Mouse (Mus musculus): ENCODE measurements around the gene Mtfp1.
"Not testable (repeated sequence)": the region's sequence is repeated elsewhere in the genome, so short reads cannot be mapped to it uniquely, and the experiment has no call there.

The Mtfp1 gene

DNA sequence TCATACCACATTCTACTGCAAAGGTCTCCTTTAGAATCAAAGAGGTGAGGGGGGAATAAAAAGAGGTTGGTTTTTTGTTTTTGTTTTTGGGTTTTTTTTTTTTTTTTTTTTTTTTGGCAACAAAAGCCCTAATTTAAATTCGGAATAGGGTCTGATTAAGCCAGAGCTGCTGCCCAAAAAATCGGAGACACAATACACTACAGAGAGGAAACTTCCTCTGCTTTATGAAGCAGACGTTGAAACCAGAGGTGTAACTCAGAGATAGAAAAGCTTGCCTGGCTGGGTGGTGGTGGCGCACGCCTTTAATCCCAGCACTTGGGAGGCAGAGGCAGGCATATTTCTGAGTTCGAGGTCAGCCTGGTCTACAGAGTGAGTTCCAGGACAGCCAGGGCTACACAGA, 19.3 kb upstream of the Mtfp1 start:
- not testable (repeated sequence) for DNase-seq (ENCODE audit: low spot score)

DNA sequence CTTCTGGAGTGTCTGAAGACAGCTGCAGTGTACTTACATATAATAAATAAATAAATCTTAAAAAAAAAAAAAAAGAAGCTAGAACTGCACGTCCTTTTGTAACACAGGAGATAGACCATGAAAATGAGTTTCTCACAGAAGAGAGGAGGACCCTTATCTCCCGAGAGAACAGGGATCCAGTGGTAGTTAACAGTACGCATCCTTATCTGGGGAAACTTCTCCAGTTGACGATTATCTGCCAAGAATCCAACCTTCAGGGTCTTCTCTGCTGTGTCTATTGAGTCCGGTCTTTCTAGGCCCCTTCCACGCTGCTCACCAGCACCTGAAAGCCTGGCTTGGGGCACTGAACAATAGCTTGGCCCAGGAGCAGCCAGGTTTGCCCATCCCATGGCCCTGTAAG, 18.7 kb upstream of the Mtfp1 start:
- DNase-seq (ENCODE audit: low spot score) = no peak

DNA sequence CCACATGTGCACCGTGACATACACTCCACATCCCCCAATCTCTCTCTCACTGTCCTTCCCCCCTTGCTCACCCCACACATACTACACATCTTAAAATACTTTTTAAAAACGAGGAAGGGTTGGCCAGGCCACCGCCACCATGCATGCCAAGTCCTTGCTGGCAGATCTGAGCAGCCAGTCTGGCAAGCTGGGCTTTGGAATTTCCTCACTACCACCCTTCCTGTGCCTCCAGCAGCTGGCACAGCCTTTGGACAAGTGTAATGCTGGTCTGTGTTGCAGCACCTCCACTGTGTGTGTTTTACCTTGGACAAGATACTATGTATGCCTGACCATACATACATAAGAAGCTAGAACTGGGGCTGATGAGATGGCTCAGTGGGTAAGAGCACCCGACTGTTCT, 18.3 kb upstream of the Mtfp1 start:
- DNase-seq (ENCODE audit: low spot score) = no peak

DNA sequence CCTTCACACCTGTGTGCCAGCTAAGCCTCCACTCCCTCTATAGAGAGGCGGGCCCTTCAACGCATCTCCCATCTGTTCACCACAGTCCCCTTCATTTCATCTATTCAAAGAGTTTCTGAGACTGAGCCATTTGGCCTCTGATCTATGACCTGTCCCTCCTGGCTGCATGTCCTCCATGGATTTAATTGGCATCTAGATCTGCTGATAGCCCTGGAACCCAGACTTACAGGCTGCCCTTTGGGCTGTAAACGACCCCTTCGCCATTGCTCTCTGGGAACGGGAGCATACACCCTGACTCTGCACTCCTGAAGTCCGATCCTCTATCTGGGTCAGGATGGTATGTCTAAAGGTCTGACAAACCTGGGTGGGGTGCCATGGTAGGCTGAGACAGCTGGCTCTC, 17.6 kb upstream of the Mtfp1 start:
- no peak for DNase-seq (ENCODE audit: low spot score)

DNA sequence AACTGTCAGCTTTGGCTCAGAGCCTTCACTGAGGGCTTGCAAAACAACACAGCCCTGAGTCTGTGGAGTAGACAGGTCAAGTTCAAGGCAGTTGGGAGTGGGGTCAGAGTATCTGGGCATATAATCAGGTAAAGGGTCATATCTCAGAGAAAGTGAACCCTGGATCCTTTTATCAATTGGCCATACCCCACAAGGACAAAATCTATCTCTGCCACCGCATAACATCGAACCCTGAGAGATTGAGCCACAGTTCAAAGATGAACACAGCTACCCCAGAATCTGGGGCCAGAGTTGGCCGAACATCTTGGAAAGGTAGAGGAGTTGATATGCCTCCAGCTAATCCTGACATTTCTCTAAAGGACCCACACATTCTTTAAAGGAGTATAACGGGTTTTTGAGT, 16.8 kb upstream of the Mtfp1 start:
- no peak for DNase-seq (ENCODE audit: low spot score)

DNA sequence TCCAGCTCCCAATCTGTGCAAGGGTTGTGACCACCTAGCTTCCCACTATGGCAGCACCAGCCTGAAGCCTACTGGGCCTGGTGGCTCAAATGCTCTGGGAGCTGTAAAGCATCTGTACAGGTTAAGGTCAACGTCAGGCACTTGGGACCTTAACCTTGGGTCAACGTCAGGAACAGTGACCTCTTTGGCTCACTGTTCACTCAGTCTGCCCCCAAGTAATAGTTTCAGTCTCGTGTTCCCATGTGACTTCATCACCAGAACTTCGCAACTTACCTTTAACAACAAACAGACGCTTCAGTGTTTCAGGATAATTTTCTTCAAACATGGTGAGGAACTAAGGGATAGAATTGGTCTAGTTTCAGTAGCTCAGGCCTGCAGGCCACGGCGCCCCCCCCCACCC, 13.4 kb upstream of the Mtfp1 start:
- no peak for DNase-seq (ENCODE audit: low spot score)

DNA sequence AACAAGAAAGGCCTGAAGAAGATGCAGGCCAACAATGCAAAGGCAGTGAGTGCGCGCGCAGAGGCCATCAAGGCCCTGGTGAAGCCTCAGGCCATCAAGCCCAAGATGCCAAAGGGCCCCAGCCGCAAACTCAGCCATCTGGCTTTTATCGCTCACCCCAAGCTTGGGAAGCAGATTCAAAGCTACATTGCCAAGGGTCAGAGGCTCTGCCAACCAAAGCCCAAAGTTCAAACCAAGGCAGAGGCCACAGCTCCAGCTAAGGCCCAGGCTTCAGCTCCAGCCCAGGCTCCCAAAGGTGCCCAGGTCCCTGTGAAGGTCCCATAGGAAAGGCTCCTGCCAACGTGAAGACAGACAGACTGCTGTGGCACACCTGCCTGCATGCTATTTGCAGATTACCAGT, 12.7 kb upstream of the Mtfp1 start:
- not testable (repeated sequence) for DNase-seq (ENCODE audit: low spot score)

DNA sequence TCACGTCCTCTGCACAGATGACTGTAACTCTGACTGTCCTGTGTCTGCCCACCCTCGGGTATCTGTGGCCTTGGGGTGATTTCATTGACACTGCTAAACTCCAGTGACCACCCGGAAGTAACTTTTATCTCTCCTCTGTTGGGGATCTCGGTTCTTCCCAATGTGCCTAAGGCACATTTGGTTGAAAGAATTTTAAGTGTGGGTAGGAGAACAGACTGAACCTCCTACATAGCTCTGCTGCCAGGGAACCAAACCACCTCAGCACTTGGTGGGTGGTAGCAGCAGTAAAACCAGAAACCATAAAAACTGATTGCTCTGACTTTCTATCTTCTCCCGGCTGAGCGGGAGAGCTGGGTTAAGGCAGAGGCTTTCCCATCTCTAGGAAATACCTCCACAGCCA, 10.2 kb upstream of the Mtfp1 start:
- DNase-seq (ENCODE audit: low spot score) = no peak

DNA sequence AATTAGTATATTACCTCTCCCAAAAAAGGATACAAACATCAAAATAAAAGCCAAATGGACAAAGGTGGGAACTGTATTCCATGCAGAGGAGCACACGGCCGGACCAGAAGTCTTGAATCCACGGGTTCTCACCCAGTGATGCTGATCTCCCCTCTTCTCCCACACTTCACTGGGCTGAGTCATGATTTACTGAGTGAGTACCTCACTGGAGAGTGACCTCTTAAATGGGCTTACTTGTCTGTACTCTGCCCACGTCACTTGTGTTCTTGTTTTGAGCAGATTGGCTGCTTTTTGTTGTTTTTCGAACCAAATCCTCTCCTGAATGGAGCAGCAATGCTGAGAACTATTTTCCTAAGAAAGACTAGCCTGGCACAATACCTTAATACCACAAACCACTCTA, 9.7 kb upstream of the Mtfp1 start:
- DNase-seq (ENCODE audit: low spot score) = no peak

DNA sequence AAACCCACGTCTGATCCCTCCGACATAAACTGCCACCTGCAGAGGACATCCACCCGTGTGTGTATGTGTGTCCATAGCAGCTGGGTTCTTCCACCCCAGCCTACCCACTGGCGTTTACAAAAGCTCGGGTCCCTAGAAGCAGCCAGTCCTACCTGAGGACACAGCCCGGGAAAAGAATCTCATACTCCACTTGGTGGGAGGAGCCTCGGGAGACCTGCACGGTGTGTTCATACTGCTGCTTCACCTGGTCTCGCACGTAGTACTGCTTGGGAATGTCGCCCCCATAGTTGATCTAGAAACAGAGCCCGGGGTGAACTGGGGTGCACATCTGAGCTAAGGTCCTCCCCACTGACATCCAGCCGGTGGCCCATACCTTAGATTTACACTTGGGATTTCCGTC, 8.3 kb upstream of the Mtfp1 start:
- DNase-seq (ENCODE audit: low spot score) = no peak

DNA sequence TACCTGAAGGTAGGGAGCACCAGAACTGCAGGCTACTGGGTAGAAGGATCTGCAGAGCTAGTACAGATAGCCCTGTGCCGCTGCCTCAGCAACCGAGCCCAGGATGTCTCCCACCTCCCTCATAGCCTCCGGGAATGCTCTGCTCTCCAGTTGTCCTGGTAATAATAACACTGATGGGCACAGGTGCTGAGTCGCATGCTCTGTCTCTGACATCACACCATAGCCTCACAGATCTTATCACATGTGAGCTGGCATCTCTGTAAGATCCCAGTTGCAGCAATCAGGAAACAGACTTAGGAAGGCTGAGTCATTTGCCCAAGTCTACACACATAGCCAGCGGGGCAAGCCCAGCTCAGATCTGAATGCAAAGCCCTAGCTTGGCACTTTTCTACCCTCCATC, 6.6 kb upstream of the Mtfp1 start:
- DNase-seq (ENCODE audit: low spot score) = no peak

DNA sequence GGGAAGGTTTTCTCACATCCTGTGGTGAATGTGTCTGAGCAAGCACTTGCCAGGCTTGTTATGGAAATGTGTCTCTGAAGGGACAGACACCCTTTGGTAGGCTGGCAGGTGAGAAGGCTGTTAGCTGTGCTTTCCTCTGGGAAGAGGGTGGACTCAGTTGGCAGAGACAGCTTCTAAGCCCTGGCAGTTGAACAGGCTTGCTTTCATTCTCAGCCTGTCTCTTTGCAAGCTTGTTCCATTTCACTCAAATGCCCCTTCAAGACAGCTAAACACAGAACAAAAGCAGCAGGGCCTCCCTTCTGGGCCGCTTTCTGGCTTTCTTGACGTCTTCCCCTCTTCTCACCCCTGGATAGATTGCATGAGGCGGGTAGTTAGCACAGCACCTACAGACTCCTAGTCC, 4.2 kb upstream of the Mtfp1 start:
- DNase-seq (ENCODE audit: low spot score) = no peak

DNA sequence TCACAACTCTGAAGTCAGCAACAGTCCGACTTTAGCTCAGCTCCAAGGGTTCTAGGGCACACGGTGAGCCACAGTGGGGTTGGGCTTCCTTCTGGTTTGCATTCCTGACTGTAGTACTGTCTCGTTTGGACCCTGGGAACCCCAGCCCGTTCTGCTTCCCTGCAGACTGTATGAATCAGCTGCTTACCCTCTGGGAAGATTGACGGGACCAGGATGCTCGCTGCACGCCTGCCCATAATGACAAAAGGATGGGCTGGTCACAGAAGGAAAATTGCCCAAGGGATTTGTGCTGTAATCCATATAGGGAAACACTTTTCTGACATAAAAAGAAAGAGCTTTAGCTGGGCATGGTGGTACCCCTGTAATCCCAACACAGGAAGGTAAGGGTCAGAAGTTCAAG, 3.6 kb upstream of the Mtfp1 start:
- no peak for DNase-seq (ENCODE audit: low spot score)

DNA sequence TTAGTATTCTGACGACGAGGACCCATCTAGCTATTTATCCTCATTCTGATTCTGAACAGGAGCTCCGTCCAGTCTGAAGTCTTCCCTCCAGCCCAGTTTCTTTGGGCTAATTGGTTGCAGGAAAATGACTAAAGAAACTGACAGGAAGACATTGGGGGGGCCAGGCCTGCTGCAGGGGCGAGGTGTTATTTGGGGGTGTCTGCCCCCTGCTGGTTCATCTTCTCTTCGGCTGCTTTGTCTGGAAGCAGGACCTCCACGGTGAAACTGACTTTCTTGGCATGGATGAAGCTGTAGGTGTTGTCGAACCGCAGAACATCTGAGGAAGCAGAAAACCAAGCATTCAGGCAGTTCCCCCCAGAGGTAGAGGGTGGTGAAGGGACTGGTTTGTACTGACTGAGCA, 2.9 kb upstream of the Mtfp1 start:
- no peak for DNase-seq (ENCODE audit: low spot score)

DNA sequence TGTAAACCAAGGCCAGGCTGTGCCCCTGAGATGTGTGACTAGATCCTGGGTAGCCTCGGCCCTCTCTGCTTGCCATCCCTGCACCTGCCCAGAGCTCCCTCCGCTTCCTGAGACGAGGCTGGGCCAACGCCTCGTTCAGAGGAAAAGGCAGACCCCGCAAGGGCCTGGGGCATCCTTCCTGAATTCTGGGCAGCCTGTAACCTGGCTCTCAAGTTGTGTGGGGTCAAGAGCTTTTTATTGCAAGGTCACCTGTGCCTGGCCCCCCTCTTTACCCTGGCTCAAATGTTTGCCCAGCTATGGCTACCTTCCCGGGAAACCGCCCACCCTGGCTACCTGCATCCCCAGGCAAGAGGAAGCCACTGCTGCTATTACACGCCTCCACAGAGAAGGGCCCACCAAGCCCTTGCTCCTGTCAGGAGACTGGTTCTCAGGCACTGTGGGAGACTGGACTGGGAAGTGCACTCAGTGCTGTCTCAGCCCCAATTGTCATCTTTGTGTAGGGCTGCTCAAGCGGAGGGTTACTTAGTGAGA, 1.9 kb upstream of the Mtfp1 start:
- no peak for DNase-seq (ENCODE audit: low spot score)

DNA sequence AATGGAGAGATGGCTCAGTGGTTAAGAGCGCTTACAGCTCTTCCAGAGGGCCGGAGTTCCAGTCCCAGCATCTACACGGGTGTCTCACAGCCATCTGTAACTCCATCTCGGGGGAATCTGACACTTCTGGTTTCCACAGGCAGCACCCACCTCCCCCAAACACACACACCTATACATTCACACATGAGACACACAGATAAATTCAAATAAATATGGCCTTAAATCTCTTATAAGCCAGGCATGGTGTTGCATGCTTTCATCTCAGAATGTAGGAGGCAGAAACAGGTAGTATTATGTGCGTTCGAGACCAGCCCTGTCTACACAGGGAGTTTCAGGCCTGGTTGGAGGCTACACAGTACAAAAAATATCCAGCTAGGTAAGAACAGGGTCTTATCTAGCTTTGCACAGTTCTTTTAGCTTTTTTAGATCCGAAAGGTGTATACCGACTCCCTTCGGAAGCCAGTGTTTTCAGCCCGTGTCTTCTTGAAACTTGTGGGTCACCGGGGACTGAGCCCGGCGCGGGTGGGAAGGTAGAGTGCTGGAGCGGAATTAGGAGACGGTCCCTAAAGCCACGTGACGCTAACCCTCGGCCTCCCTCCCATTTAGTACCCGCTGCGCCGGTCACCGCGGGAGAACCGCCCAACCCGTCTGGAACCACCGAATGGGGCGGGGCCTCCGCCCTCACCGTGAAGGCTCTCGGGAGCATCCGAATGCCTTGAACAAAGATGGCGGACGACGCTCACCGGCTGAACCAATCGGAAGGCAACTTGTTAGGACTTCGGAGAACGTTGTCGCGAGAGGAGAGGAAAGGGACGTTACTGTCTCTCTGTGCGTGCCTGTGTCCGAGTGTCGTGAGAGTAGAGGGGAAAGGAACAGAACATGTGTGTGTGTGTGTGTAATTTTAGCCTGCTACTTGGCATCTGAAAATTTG, 1.1 kb upstream of the Mtfp1 start:
- DNase-seq (ENCODE audit: low spot score) = peak; percentile 99

DNA sequence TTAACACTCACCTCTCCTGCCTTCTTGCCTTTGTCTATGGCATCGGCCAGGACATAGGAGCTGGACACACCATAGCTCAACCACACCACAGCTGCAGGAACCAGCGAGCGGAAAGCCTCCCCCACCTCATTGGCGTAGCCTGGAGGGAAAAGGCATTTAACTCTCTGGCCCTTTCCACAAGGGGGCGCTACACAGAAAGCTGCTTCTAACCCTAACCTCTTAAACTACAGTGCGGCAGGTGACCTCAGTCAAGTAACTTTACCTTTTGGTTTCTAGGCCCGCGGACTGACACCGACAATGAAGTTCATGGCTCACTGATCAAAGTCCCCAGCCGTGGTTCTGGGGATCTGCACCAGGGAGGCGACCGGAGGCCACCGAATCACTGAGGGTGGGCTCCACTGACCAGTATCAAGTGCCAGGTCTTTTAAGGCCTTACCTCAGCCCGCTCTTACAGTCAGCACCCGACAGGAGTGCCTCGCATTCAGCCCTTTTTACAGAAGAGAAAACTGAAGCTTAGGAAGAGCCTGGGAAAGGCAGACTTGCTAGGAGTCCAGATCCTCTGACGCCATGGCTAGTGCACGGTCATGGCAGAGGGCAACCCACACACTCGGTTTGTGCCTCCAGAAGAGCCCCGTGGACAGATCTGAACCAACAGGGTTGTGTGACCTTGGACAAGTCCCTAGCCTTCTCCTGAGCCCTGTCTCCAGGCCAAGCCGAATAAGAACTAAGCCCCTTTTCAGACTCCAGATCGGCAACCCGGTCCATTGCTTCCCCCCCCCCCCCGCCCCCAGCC, 671 bp downstream of the Mtfp1 start:
- peak; percentile 24 for DNase-seq (ENCODE audit: low spot score)

DNA sequence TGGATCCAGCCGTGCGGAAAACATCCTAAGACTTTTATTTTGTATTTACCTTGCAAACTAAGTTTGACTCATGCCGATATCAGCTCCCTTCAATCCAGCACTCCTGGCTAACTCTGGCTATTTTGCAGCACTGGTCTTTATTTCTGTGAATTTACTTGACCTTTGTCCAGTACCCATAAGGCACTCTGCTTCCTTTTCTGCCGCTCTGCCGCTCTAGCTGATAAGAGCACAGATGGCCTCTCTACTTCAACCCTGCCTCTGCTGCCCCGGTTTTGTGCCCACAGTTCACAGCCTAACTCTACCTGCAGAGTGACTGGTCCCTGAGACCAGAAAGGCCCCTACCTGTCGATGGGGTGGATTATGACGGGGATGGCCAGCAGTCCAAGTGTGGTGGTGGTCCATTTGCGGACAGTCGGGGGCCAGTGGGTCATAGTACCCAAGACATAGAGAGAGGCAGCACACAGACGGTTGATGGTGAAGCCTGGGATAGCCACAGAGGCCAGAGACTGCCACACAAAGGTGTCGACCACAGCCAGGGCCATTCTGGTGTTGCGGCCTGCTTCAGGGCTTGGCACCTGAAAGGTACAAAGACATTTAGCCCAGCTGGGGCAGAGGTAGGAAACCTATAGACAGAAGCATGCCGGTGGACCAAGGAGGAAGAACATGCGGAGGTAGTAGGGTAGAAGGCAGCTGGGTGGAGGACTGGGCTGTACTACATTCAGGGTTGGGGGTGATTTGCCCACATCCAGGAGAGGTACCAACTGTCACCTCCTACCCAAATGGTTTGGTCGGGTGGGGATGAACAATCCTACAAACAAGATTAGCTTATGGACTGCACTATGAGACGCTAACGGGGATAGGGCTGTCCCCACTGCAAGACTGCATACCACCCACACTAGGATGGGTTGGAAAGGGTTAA, 1.5 kb downstream of the Mtfp1 start:
- no peak for DNase-seq (ENCODE audit: low spot score)

DNA sequence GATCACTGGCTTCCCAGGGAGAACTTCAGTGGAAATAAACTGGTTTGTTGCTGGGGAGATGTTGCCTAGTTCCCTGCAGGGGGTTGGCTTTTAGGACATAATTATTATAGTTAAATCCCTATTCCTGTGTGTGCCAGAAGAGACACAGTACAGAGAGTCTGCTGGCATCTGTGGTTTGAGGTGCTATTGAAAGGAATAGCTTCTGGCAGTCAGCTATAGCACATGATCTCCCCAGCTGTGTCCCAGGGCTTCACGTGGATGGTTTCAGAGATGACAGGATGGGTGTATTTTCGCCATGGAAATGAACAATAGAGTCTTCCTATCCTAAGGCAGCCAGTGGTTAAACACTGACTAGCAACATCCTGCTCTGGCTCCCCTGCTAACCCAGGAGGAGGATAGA, 8.0 kb downstream of the Mtfp1 start:
- no peak for DNase-seq (ENCODE audit: low spot score)

DNA sequence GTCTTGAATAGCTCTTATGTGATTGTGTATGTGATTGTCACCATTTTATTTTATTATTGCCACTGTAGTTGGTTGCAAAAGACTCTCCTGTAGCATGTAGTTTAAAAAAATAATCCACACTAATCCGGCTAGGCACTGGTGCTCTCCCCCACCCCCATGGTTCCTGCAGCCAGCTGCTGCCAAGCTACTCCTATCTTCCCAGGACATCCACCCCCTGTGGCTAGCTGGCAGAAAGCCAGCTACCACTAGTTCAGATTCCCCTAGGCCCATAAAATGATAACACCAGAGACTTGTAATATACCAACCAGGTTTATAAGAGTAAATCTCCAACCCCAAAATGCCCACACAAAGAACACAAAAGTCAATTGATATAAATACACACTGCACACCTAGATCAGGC, 9.0 kb downstream of the Mtfp1 start:
- DNase-seq (ENCODE audit: low spot score) = no peak

DNA sequence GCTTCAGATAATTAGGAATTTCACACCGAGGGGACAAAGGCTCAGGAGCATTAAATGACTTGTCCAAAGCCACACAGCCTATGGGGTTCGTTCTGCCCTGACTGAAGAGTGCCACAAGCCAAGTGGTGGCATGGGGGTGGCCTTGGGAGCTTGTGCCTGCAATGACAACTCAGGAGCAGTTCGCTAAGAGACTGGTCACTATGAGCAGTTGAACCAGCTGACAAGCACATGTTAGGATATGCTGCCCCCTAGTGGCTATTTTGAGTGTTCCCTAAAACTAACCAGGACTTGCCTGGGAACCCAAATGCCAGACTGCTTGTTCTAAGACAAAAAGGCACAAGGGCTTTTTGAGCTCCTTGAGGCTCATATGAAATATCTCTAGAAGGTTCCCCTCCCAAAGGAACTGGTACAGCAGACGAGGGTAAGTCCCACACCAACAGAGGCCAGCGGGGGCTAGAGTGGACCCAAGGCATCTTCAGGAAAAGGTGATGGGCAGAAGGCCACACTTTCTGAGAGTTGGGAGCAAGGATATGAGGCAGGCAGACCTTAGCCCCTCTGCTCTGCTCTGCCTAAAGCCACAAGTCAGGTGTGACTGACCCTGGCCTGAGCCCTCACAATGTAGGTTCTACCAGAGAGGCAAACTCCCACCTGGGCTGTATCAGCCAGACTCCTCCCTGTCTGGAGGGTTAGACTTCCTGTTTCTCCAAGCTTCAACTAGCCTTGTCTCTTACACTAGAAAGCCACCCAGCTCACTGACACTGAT, 11.7 kb downstream of the Mtfp1 start:
- DNase-seq (ENCODE audit: low spot score) = no peak

All from ovary, adult 18-20 months (tissue).